Mouse (Mus musculus) layer of hippocampus, postnatal 10 days (tissue): Measurements from ENCODE around the gene Olfr346. TPM values are rescaled to one million over a fixed set of nuclear protein-coding genes. Genes with fewer than 3 reads are reported as not detected.

Experiments
- DNase-seq, 2 experiments: peaks; one replicate each; pipeline ENCODE4 v3.0.0; 2021; ENCODE audit warnings: low spot score in 2 of 2
- long read RNA-seq: library from polyadenylated mRNA; stranded (forward); transcript quantifications from one replicate; pipeline ENCODE4 v2.0.0, GENCODE M21; 2023
- total RNA-seq, 2 experiments: library from RNA; stranded (reverse); gene quantifications; 2 replicates each; pipeline ENCODE4 v1.2.3; 2021

Gene Olfr346
- total RNA-seq, result not detected
- long read RNA-seq, result 0 reads

- no peak for DNase-seq
Observed at GRCm38 (mm10) chr2:36685488-36685887, at the start of gene Olfr346. Gene Olfr346 (plus strand): TSS chr2:36685788.

DNA sequence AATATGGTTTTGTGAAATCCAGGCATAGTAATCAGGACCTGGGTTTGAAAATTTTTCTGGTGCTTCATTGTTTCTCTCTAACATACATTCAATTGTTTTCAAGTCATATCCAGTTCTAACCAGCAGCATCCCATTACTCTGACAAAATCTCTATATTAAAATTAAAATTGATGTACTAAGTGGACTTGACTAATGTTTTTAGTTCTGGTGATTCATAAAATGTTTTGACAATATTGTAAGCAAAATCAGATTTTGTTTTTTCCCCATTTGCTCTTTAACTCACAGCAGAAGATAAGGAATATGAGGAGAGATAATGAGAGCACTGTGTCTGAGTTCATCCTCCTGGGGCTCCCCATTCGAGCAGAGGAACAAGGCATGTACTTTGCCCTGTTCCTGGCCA is 45.8 kb upstream of the Olfr346 start, which contains the start of gene Olfr345:
Olfr345 (plus strand) TSS at position 301 of the 400 bp plus-strand sequence.
- DNase-seq, result no peak

DNA sequence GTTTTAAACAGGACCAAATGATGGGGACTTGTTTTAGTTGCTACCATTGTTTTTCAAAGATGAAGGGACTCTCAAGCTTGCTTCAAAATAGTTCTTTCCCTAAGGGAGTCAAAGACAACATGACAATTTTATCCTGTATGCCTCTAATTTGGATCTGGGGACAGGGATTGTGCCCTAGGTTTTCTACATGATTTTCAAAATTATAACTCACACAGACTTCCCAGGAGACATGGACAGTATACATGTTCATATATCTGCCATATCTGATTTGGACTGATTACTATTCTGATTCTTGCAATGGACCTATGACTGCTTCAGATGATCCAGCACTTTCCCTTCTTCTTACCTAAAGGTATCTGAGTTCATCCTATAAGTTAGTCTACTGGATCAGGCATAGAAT is 46.0 kb downstream of the Olfr346 start, which contains the start of gene Olfr347:
Olfr347 (plus strand) TSS at position 301 of the 400 bp plus-strand sequence.
- DNase-seq, result no peak

- no peak for DNase-seq
Observed at GRCm38 (mm10) chr2:36736226-36736625, 50.6 kb downstream of the Olfr346 start.

Other genes starting within 250 kb of the Olfr346 start
- not detected for gene Olfr340, start 233.2 kb upstream of the Olfr346 start, total RNA-seq
- not detected for gene Olfr341, start 203.3 kb upstream of the Olfr346 start, total RNA-seq
- gene Olfr342, start 160.8 kb upstream of the Olfr346 start, total RNA-seq, result not detected
- gene Olfr344, start 119.1 kb upstream of the Olfr346 start, total RNA-seq, result not detected
- gene Olfr345, start 45.7 kb upstream of the Olfr346 start, total RNA-seq, result not detected
- not detected for gene Olfr347, start 46.1 kb downstream of the Olfr346 start, total RNA-seq
- not detected for gene Olfr348, start 98.5 kb downstream of the Olfr346 start, total RNA-seq
- not detected for gene Olfr50, start 104.8 kb downstream of the Olfr346 start, total RNA-seq
- gene Olfr3, start 131.2 kb downstream of the Olfr346 start, total RNA-seq, result not detected
- gene Olfr350, start 160.5 kb downstream of the Olfr346 start, total RNA-seq, result not detected
- not detected for gene Olfr351, start 176.9 kb downstream of the Olfr346 start, total RNA-seq
- gene Olfr352, start 182.7 kb downstream of the Olfr346 start, total RNA-seq, result not detected
- gene Olfr353, start 207.1 kb downstream of the Olfr346 start, total RNA-seq, result not detected
- gene Olfr354, start 219.9 kb downstream of the Olfr346 start, total RNA-seq, result not detected
- not detected for gene Olfr355, start 243.1 kb downstream of the Olfr346 start, total RNA-seq